ENCODE assay signal across 29 mouse cellular contexts in genomic region chr16:45079322-45079721, GRCm38 (mm10). TPM values are rescaled to one million over a fixed set of nuclear protein-coding genes. Genes with fewer than 3 reads are reported as not detected.
A peak's percentile ranks its signal among the peaks of the same experiment; 100 is the strongest.
DNase-seq lines count a peak whose midpoint lies in the region; ATAC-seq and TF ChIP-seq lines count a peak whose summit lies in the region.
"Had no signal": no experiment of that assay in that cellular context is flagged by ENCODE, and none has a peak within 500 bp of the region (broad histone marks: within the 10 kb centered on the region; RNA-seq: fewer than 3 reads in every experiment).

No protein-coding gene starts in this region.

- no peaks in the 10 kb centered on the region for H3K9me3 ChIP-seq in liver, postnatal 0 days (ENCODE audit: low read length)
- H3K9me3 ChIP-seq: embryonic facial prominence, embryonic 13.5 days; forebrain, embryonic 12.5 days; heart, embryonic 15.5 days; hindbrain, embryonic 13.5 days; liver, embryonic 15.5 days; neural tube, embryonic 13.5 days had no signal

- no peaks in the 10 kb centered on the region for H3K27me3 ChIP-seq in kidney, adult 2 months (replicated peaks; ENCODE audit: control insufficient read depth, insufficient read depth, low read length)
- H3K27me3 ChIP-seq in liver, adult 2 months (ENCODE audit: control insufficient read depth, insufficient read depth, low read length): no peaks in the 10 kb centered on the region
- H3K27me3 ChIP-seq in liver, postnatal 0 days (ENCODE audit: insufficient read depth, low read length): no peaks in the 10 kb centered on the region
- no peaks in the 10 kb centered on the region for H3K27me3 ChIP-seq in Patski
- H3K27me3 ChIP-seq: embryonic facial prominence, embryonic 13.5 days; forebrain, embryonic 12.5 days; heart, embryonic 15.5 days; hindbrain, embryonic 13.5 days; liver, embryonic 15.5 days; neural tube, embryonic 13.5 days had no signal

- no peaks in the 10 kb centered on the region for H3K4me1 ChIP-seq in kidney, adult 2 months (ENCODE audit: control insufficient read depth, insufficient read depth, low read length)
- H3K4me1 ChIP-seq in liver, adult 2 months (ENCODE audit: control insufficient read depth, insufficient read depth, low read length): no peaks in the 10 kb centered on the region
- H3K4me1 ChIP-seq in liver, postnatal 0 days (ENCODE audit: insufficient read depth): no peaks in the 10 kb centered on the region
- H3K4me1 ChIP-seq: embryonic facial prominence, embryonic 13.5 days; forebrain, embryonic 12.5 days; hindbrain, embryonic 13.5 days; liver, embryonic 15.5 days; neural tube, embryonic 13.5 days had no signal

- no peak overlapping the region for H3K9ac ChIP-seq in liver, adult 2 months (ENCODE audit: low read depth, low read length)
- H3K9ac ChIP-seq in liver, postnatal 0 days (replicated peaks): no peak overlapping the region
- H3K9ac ChIP-seq: embryonic facial prominence, embryonic 13.5 days; forebrain, embryonic 12.5 days; forebrain, postnatal 0 days; heart, embryonic 15.5 days; hindbrain, embryonic 13.5 days; liver, embryonic 15.5 days; neural tube, embryonic 13.5 days had no signal

- 12% methylated on average over 2 of the region's 2 CpGs for WGBS in kidney, adult 2 months
- WGBS in liver, adult 2 months: 49% methylated on average over 2 of the region's 2 CpGs
- 64% methylated on average over 2 of the region's 2 CpGs for WGBS in liver, postnatal 0 days (ENCODE audit: insufficient replicate concordance)

- no peak for TF ChIP-seq EP300 in liver, postnatal 0 days (IDR thresholded peaks at IDR 0.05; ENCODE audit: low read depth)

- no peaks in the 10 kb centered on the region for H3K36me3 ChIP-seq in kidney, adult 2 months (ENCODE audit: control insufficient read depth, insufficient read depth, low read length)
- no peaks in the 10 kb centered on the region for H3K36me3 ChIP-seq in liver, adult 2 months (ENCODE audit: control insufficient read depth, insufficient read depth, low read length)
- no peaks in the 10 kb centered on the region for H3K36me3 ChIP-seq in liver, postnatal 0 days (replicated peaks; ENCODE audit: insufficient read depth, low read length)
- H3K36me3 ChIP-seq: embryonic facial prominence, embryonic 13.5 days; forebrain, embryonic 12.5 days; heart, embryonic 15.5 days; hindbrain, embryonic 13.5 days; liver, embryonic 15.5 days; neural tube, embryonic 13.5 days had no signal

- no peak for ATAC-seq in liver, postnatal 0 days
- ATAC-seq in Patski: peak; percentile 55
- ATAC-seq: forebrain, postnatal 0 days; intestine, embryonic 16.5 days had no signal

- no peaks in the 10 kb centered on the region for H3K79me2 ChIP-seq in liver, adult 2 months (ENCODE audit: control insufficient read depth, insufficient read depth, low read length)

- POLR2A ChIA-PET in Patski (lab: Charles Lee): no interaction called here

- H3K4me2 ChIP-seq in liver, postnatal 0 days (ENCODE audit: low read depth, low read length): no peak overlapping the region
- H3K4me2 ChIP-seq: embryonic facial prominence, embryonic 13.5 days; forebrain, embryonic 12.5 days; heart, embryonic 15.5 days; hindbrain, embryonic 13.5 days; liver, embryonic 15.5 days; midbrain, embryonic 11.5 days; neural tube, embryonic 13.5 days had no signal

- no peak overlapping the region for H3K27ac ChIP-seq in kidney, adult 2 months (ENCODE audit: insufficient read depth, low read depth, low read length)
- no peak overlapping the region for H3K27ac ChIP-seq in liver, adult 2 months (replicated peaks; ENCODE audit: insufficient read depth, low read depth, low read length)
- no peak overlapping the region for H3K27ac ChIP-seq in liver, postnatal 0 days (ENCODE audit: low read depth)
- H3K27ac ChIP-seq: embryonic facial prominence, embryonic 13.5 days; forebrain, embryonic 12.5 days; heart, embryonic 15.5 days; hindbrain, embryonic 13.5 days; liver, embryonic 15.5 days; neural tube, embryonic 13.5 days; stomach, postnatal 0 days had no signal

- TF ChIP-seq CTCF in kidney, adult 2 months (conservative IDR thresholded peaks at IDR 0.05; ENCODE audit: insufficient read depth, insufficient read length, low read depth, low read length): no peak
- no peak for TF ChIP-seq CTCF in liver, adult 2 months (IDR thresholded peaks at IDR 0.05; ENCODE audit: low read depth, low read length)
- no peak for TF ChIP-seq CTCF in liver, postnatal 0 days (IDR thresholded peaks at IDR 0.05; ENCODE audit: low read depth)
- no peak for TF ChIP-seq CTCF in Patski (IDR thresholded peaks at IDR 0.05)

- in situ Hi-C loops in Patski (cut with MboI; ENCODE audit: low pct_unique_long_range_greater_than_20kb): no loop called here

- H3K4me3 ChIP-seq in kidney, adult 2 months (ENCODE audit: insufficient read depth, low read depth, low read length): no peak overlapping the region
- no peak overlapping the region for H3K4me3 ChIP-seq in liver, adult 2 months (ENCODE audit: insufficient read depth, low read depth, low read length)
- H3K4me3 ChIP-seq in liver, postnatal 0 days (ENCODE audit: low read depth, low read length): no peak overlapping the region
- H3K4me3 ChIP-seq: embryonic facial prominence, embryonic 13.5 days; forebrain, embryonic 12.5 days; heart, embryonic 15.5 days; hindbrain, embryonic 13.5 days; liver, embryonic 15.5 days; neural tube, embryonic 13.5 days had no signal

- CTCF ChIA-PET in Patski (lab: Charles Lee): interaction anchor here (0.9 to 3.1 kb wide), 2 partner anchors 11 to 14 kb away, joined by 3 to 10 read pairs; partner anchors contain the start of gene Ccdc80

- no peak for TF ChIP-seq POLR2A in kidney, adult 2 months (IDR thresholded peaks at IDR 0.05; ENCODE audit: low read depth, low read length)
- TF ChIP-seq POLR2A in liver, adult 2 months (IDR thresholded peaks at IDR 0.05; ENCODE audit: extremely low read depth, insufficient read depth, low read length): no peak

- DNase-seq in kidney, adult 2 months: peak; percentile 15
- no peak for DNase-seq in kidney, postnatal 10 days
- peak; percentile 8 for DNase-seq in liver, adult 2 months (ENCODE audit: extremely low read depth, low read depth, low spot score)
- no peak for DNase-seq in liver, postnatal 0 days
- peak; percentile 36 for DNase-seq in 3T3-L1 (ENCODE audit: low read depth, low spot score)
- DNase-seq in Patski (ENCODE audit: low read depth, low spot score): no peak
- DNase-seq in thymus, postnatal 25 days: no peak
- DNase-seq: adrenal gland, postnatal 14 days; B cell, adult 2 months; cerebellum, adult 11-12 months; cerebellum, adult 9-11 months; embryo, embryonic 11 days; forebrain, postnatal 0 days; gastrocnemius, postnatal 10 days; heart, postnatal 4 days; liver; lung, postnatal 14 days; right cerebral cortex, postnatal 4 days; thymus, adult 18-20 months; thymus, postnatal 36 days had no signal

RNA-seq across cellular contexts. Expression of gene Ccdc80, which starts 13.9 kb away (rescaled TPM):
- 7.6 and 10.4 TPM in 2 replicates for polyA plus RNA-seq in kidney, adult 2 months (2012; rRNA removed)
- total RNA-seq in liver, adult 2 months (2014; rRNA removed): 8.2 and 9.3 TPM in 2 replicates
- 3.6 and 4.5 TPM in 2 replicates for polyA plus RNA-seq in liver, adult 2 months (2012; rRNA removed)
- polyA plus RNA-seq in liver, postnatal 0 days (2015; fragmentation: Nextera tagmentation; extraction: Ambion mirVana): 21.0 and 27.2 TPM in 2 replicates
- 153 TPM for polyA plus RNA-seq in Patski (2021)

Comparison
In these comparisons a context has a peak if more than half of its experiments do, and no peak if none do; other contexts are left out.
1. DNase-seq: peak in kidney, adult 2 months (single experiment), liver, adult 2 months (single experiment) and 3T3-L1 (single experiment); none in kidney, postnatal 10 days (single experiment), liver, postnatal 0 days (single experiment), Patski (single experiment) and thymus, postnatal 25 days (single experiment).